Mouse (Mus musculus): ENCODE results near the gene Naip1. TPM values are rescaled to one million over a fixed set of nuclear protein-coding genes. Genes with fewer than 3 reads are reported as not detected.
"Not testable (repeated sequence)": the region's sequence is repeated elsewhere in the genome, so short reads cannot be mapped to it uniquely, and the experiment has no call there.

Gene Naip1
- polyA plus RNA-seq (2015; fragmentation: Nextera tagmentation; extraction: Ambion mirVana), result 23.4 and 27.7 TPM in 2 replicates

- Histone ChIP-seq H3K27ac (ENCODE audit: low read depth, low read length) (peak within 1 kb of the TSS; percentile 76), H3K4me2 (replicated peaks; ENCODE audit: low read depth) (peak within 1 kb of the TSS; percentile 58), H3K4me3 (ENCODE audit: low read depth, low read length) (peak within 1 kb of the TSS; percentile 24), H3K9ac (ENCODE audit: low read depth, low read length) (peak within 1 kb of the TSS; percentile 13; the same call in 1 of the 2 replicates)
- not testable (repeated sequence) for H3K27me3 ChIP-seq (replicated peaks; ENCODE audit: control insufficient read depth, insufficient read depth, low read length); H3K9me3 ChIP-seq (ENCODE audit: control insufficient read depth); H3K4me1 ChIP-seq (replicated peaks; ENCODE audit: control insufficient read depth, insufficient read depth, low read length); H3K36me3 ChIP-seq (ENCODE audit: control insufficient read depth, insufficient read depth)
- 43% methylated on average over 8 of the region's 8 CpGs for WGBS
- ATAC-seq, result peak; percentile 66
Observed at GRCm38 (mm10) chr13:100452415-100453127, at the start of gene Naip1. Gene Naip1, minus strand, starts transcription at chr13:100452869.

- not testable (repeated sequence) for H3K27ac ChIP-seq (ENCODE audit: low read depth, low read length); H3K27me3 ChIP-seq (replicated peaks; ENCODE audit: control insufficient read depth, insufficient read depth, low read length); H3K36me3 ChIP-seq (ENCODE audit: control insufficient read depth, insufficient read depth); H3K9me3 ChIP-seq (ENCODE audit: control insufficient read depth); H3K4me2 ChIP-seq (replicated peaks; ENCODE audit: low read depth); H3K4me3 ChIP-seq (ENCODE audit: low read depth, low read length); H3K9ac ChIP-seq (ENCODE audit: low read depth, low read length); H3K4me1 ChIP-seq (replicated peaks; ENCODE audit: control insufficient read depth, insufficient read depth, low read length); ATAC-seq
Observed at GRCm38 (mm10) chr13:100499625-100500024, 47.0 kb upstream of the Naip1 start.

GRCm38 (mm10) chr13:100495337-100495736 is 42.7 kb upstream of the Naip1 start:
- ATAC-seq, result peak; percentile 27; the same call in 1 of the 2 replicates
- Histone ChIP-seq H3K4me1 (replicated peaks; ENCODE audit: control insufficient read depth, insufficient read depth, low read length) (no peaks in the 10 kb centered on the region; the same call in 1 of the 2 replicates), H3K4me2 (replicated peaks; ENCODE audit: low read depth) (no peak overlapping the region), H3K9ac (ENCODE audit: low read depth, low read length) (no peak overlapping the region), H3K4me3 (ENCODE audit: low read depth, low read length) (no peak overlapping the region), H3K9me3 (ENCODE audit: control insufficient read depth) (no peaks in the 10 kb centered on the region), H3K27me3 (replicated peaks; ENCODE audit: control insufficient read depth, insufficient read depth, low read length) (no peaks in the 10 kb centered on the region), H3K36me3 (ENCODE audit: control insufficient read depth, insufficient read depth) (peaks cover 3% of the 10 kb centered on the region; the same call in 1 of the 2 replicates), H3K27ac (ENCODE audit: low read depth, low read length) (no peak overlapping the region)
- no peak for TF ChIP-seq CTCF (IDR thresholded peaks at IDR 0.05; ENCODE audit: low read depth)
- WGBS, result 59% methylated on average over 4 of the region's 4 CpGs

- H3K27me3 ChIP-seq (replicated peaks; ENCODE audit: control insufficient read depth, insufficient read depth, low read length); ATAC-seq; H3K36me3 ChIP-seq (ENCODE audit: control insufficient read depth, insufficient read depth); H3K4me1 ChIP-seq (replicated peaks; ENCODE audit: control insufficient read depth, insufficient read depth, low read length); H3K9ac ChIP-seq (ENCODE audit: low read depth, low read length); H3K27ac ChIP-seq (ENCODE audit: low read depth, low read length); H3K4me2 ChIP-seq (replicated peaks; ENCODE audit: low read depth); H3K9me3 ChIP-seq (ENCODE audit: control insufficient read depth); H3K4me3 ChIP-seq (ENCODE audit: low read depth, low read length): not testable (repeated sequence)
- TF ChIP-seq CTCF (IDR thresholded peaks at IDR 0.05; ENCODE audit: low read depth), result peak; percentile 47
- 73% methylated on average over 8 of the region's 8 CpGs for WGBS
Observed at GRCm38 (mm10) chr13:100494370-100494769, 41.7 kb upstream of the Naip1 start.

- H3K27ac ChIP-seq (ENCODE audit: low read depth, low read length), result no peak overlapping the region
- H3K9ac ChIP-seq (ENCODE audit: low read depth, low read length), result no peak overlapping the region
- peak; percentile 80 for ATAC-seq
- peak overlapping the region; percentile 72; the same call in 1 of the 2 replicates for H3K4me2 ChIP-seq (replicated peaks; ENCODE audit: low read depth)
- 32% methylated on average over 8 of the region's 8 CpGs for WGBS
- no peak for TF ChIP-seq CTCF (IDR thresholded peaks at IDR 0.05; ENCODE audit: low read depth)
- no peak overlapping the region for H3K4me3 ChIP-seq (ENCODE audit: low read depth, low read length)
- no peaks in the 10 kb centered on the region; the same call in 1 of the 2 replicates for H3K4me1 ChIP-seq (replicated peaks; ENCODE audit: control insufficient read depth, insufficient read depth, low read length)
- H3K27me3 ChIP-seq (replicated peaks; ENCODE audit: control insufficient read depth, insufficient read depth, low read length), result no peaks in the 10 kb centered on the region
- no peaks in the 10 kb centered on the region for H3K9me3 ChIP-seq (ENCODE audit: control insufficient read depth)
- H3K36me3 ChIP-seq (ENCODE audit: control insufficient read depth, insufficient read depth), result peaks cover 5% of the 10 kb centered on the region
Observed at GRCm38 (mm10) chr13:100493313-100493712, 40.6 kb upstream of the Naip1 start.

GRCm38 (mm10) chr13:100492061-100492787 is 39.6 kb upstream of the Naip1 start, which contains the start of gene Gtf2h2:
Gene Gtf2h2, minus strand, starts transcription at chr13:100492579.
- Histone ChIP-seq H3K4me2 (replicated peaks; ENCODE audit: low read depth) (peak within 1 kb of the TSS; percentile 72), H3K9me3 (ENCODE audit: control insufficient read depth) (no peaks in the 10 kb centered on the region), H3K36me3 (ENCODE audit: control insufficient read depth, insufficient read depth) (peaks cover 13% of the 10 kb centered on the region), H3K9ac (ENCODE audit: low read depth, low read length) (peak within 1 kb of the TSS; percentile 60), H3K27ac (ENCODE audit: low read depth, low read length) (peak within 1 kb of the TSS; percentile 61), H3K27me3 (replicated peaks; ENCODE audit: control insufficient read depth, insufficient read depth, low read length) (no peaks in the 10 kb centered on the region), H3K4me1 (replicated peaks; ENCODE audit: control insufficient read depth, insufficient read depth, low read length) (no peaks in the 10 kb centered on the region; the same call in 1 of the 2 replicates), H3K4me3 (ENCODE audit: low read depth, low read length) (peak within 1 kb of the TSS; percentile 63)
- TF ChIP-seq CTCF (IDR thresholded peaks at IDR 0.05; ENCODE audit: low read depth), result peak; percentile 99
- WGBS, result under 1% methylated on average over 49 of the region's 51 CpGs
- ATAC-seq, result peak; percentile 59

All from intestine, postnatal 0 days (tissue).